Mouse (Mus musculus): ENCODE measurements around the gene Spert.

DNA sequence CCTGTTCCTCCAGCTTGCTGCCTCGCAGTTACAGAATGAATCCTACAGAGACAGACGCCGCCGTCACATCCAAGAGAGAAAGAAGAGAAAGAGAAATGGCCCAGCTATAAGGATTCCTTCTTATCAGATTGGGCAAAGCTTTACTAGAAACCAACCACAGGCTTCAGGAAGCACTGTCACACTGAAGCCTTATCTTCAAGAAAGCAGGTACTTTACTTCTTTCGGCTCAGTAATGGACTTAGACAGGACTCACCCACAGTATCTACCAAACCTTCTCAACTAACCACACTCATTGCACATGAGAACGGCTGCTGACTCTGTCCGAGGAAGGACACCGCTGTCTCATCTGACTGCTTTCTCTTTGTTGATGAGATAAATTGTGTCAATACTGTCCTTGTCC is 36.0 kb upstream of the Spert start:
- TF ChIP-seq CTCF (IDR thresholded peaks at IDR 0.05; ENCODE audit: low read depth): no peak
- TF ChIP-seq EP300 (IDR thresholded peaks at IDR 0.05; ENCODE audit: low read depth): no peak

Data from heart, postnatal 0 days (tissue).